Mouse (Mus musculus) ovary, adult 10 weeks (tissue): ENCODE data around the gene Mmachc. TPM values are rescaled to one million over a fixed set of nuclear protein-coding genes. Genes with fewer than 3 reads are reported as not detected.

Experiments
- polyA plus RNA-seq: library from polyadenylated mRNA; stranded (reverse); fragments of 350-450 nt; fragmentation: Illumina TruSeq; extraction: RNeasy Lipid Tissue Mini Kit (QIAGEN cat#74804); gene quantifications from one replicate; pipeline ENCODE4 v1.2.3, GENCODE M21; 2014

Mmachc gene
- 33.4 TPM for polyA plus RNA-seq

GRCm38 (mm10) chr4:116708201-116708764 lies at the start of gene Mmachc, which contains the start of gene Ccdc163:
TSS of gene Mmachc (minus strand) at chr4:116708406.
TSS of gene Ccdc163 (plus strand) at chr4:116708509.

DNA sequence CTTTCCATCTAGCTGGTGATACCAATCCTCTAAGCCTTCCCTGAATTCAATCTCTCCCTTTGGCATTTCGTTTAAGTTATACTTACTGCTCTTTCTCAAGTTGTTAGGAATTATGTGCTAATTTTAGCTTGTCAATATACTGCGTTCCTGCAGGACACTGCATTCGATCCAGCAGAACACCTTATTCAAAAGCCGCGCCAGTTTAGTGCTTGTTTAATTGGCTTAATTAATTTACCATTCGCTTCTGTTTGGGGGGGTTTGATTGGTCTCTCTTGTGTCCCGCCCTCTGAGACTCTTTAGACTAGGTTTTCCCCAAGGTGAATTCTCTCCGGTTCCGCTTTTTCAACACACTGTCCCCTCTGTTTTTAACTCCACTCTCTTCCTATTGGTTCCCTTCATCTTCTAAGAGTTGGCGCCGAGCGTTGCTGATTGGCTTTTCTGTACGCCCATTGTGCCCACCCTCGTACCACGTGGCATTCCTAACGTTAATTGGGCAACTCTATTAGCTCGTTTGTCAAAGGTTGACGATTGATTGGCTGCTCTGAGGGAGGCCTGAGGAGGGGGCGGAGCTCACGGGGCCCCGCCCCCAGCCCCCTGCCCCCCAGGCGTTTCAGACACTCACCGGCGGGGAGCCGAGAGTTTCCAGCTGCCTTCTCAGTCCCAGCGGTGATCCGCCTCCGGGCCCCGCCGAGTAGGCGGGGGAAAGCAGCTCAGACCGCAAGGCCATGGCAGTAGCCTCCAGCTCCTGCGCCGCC lies 12.3 kb upstream of the Mmachc start, which contains the start of gene Tesk2:
Gene Tesk2, plus strand, starts transcription at position 606 of the 755 bp plus-strand sequence.

DNA sequence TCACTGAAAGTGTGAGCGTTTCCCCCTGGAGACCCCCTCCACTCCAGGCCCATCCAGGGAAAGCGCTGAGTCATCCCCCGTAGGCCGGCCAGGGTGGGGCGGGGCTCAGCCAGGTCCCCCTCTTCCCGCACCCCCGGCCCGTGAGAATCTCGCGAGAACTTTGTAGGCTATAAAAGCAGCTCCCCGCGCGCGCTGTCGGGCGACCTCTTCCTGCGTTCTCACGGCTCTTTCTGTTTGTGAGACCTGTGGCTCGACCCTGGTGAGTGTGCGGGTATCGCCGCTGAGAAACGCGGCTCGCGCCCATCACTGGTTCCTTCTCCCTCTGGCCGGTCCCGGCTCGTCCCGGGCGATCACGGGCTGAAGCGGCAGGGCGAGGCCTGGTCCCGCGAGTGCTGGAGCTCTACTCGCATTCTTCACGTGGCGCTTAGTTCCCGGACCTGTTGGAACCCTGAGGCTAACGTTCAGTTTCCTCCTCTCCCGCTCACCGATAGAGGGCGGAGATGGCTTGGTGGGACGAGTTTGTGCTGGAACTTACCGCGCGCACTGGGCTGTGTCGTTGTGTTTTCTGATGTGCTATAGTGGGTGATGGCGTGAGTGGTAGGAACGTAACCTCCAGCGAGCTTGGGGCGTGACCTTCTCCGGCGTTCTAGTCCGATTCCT lies 22.7 kb downstream of the Mmachc start, which contains the start of gene Prdx1:
Gene Prdx1, plus strand, starts transcription at position 143 of the 660 bp plus-strand sequence.

Other genes starting within 250 kb of the Mmachc start
- 19.0 TPM for gene Mast2, start 244.2 kb downstream of the Mmachc start, polyA plus RNA-seq
- 23.0 TPM for gene Ipp, start 200.9 kb downstream of the Mmachc start, polyA plus RNA-seq
- 62.0 TPM for gene Tmem69, start 152.5 kb downstream of the Mmachc start, polyA plus RNA-seq
- gene Gpbp1l1, start 150.7 kb downstream of the Mmachc start, polyA plus RNA-seq, result 72.8 TPM
- 3.5 TPM for gene Ccdc17, start 111.8 kb downstream of the Mmachc start, polyA plus RNA-seq
- gene Nasp, start 80.5 kb downstream of the Mmachc start, polyA plus RNA-seq, result 207 TPM
- 554 TPM for gene Akr1a1, start 56.7 kb downstream of the Mmachc start, polyA plus RNA-seq
- 3,325 TPM for gene Prdx1, start 22.9 kb downstream of the Mmachc start, polyA plus RNA-seq
- 14.2 TPM for gene Ccdc163, start 103 bp upstream of the Mmachc start, polyA plus RNA-seq
- 2.5 TPM for gene Tesk2, start 12.5 kb upstream of the Mmachc start, polyA plus RNA-seq
- 6.5 TPM for gene Toe1, start 99.2 kb upstream of the Mmachc start, polyA plus RNA-seq
- 0.83 TPM for gene Mutyh, start 99.3 kb upstream of the Mmachc start, polyA plus RNA-seq
- gene Hpdl, start 113.3 kb upstream of the Mmachc start, polyA plus RNA-seq, result 0.26 TPM
- 3.1 TPM for gene Zswim5, start 169.0 kb upstream of the Mmachc start, polyA plus RNA-seq